Mouse (Mus musculus) adrenal gland, adult 18-20 months (tissue): ENCODE data around the gene Tsr1. TPM values are rescaled to one million over a fixed set of nuclear protein-coding genes. Genes with fewer than 3 reads are reported as not detected.

Experiments used
- microRNA-seq, 2 experiments: library from miRNA; unstranded; fragments of <30 nt; microRNA quantifications; one replicate each; pipeline ENCODE4 v1.2.0; 2021; ENCODE audit warnings: borderline number of aligned reads in 2 of 2
- total RNA-seq, 2 experiments: library from RNA; stranded (reverse); gene quantifications; 1 replicate in 1 of 2; 2 replicates in 1 of 2; pipeline ENCODE4 v1.2.3; 2021

Gene Tsr1
- total RNA-seq, 2 experiments from 2014 or later, result 46.8 to 57.1 TPM

Small RNA genes within 50 kb of the gene (microRNA-seq; reads per million reads assigned to microRNA genes)
- 0 to 0.47 reads per million in 2 experiments for gene Mir6926

Other genes with a start within 250 kb of the Tsr1 start
- 100 to 1,000 TPM; 203 to 205 TPM for gene Cluh, start 248.6 kb upstream of the Tsr1 start, total RNA-seq
- 100 to 1,000 TPM; 185 to 188 TPM for gene Pafah1b1, start 173.4 kb upstream of the Tsr1 start, total RNA-seq
- 10 to 100 TPM; 30.8 to 42.7 TPM for gene Mettl16, start 127.2 kb upstream of the Tsr1 start, total RNA-seq
- gene Mnt, start 67.2 kb upstream of the Tsr1 start, total RNA-seq, result 10 to 100 TPM; 18.3 to 28.9 TPM
- gene Sgsm2, start 1.0 kb upstream of the Tsr1 start, total RNA-seq, result 10 to 100 TPM; 15.9 to 27.5 TPM
- gene Smg6, start 27.8 kb downstream of the Tsr1 start, total RNA-seq, result 10 to 100 TPM; 17.9 to 21.4 TPM
- gene Srr, start 27.9 kb downstream of the Tsr1 start, total RNA-seq, result 10 to 100 TPM; 44.8 to 51.3 TPM